Comparison of ENCODE assay signal across 15 mouse cellular contexts in genomic region chr5:108703754-108704626, GRCm38 (mm10). TPM values are rescaled to one million over a fixed set of nuclear protein-coding genes. Genes with fewer than 3 reads are reported as not detected.
DNase-seq lines count a peak whose midpoint lies in the region; ATAC-seq and TF ChIP-seq lines count a peak whose summit lies in the region.
"Had no signal": no experiment of that assay in that cellular context is flagged by ENCODE, and none has a peak within 500 bp of the region (broad histone marks: within the 10 kb centered on the region; RNA-seq: fewer than 3 reads in every experiment).

No protein-coding gene starts in this region.

- H3K9me3 ChIP-seq in lung, postnatal 0 days (ENCODE audit: low read length) = no peaks in the 10 kb centered on the region
- H3K9me3 ChIP-seq in hindbrain, embryonic 16.5 days (ENCODE audit: control insufficient read depth, low read length) = no peaks in the 10 kb centered on the region
- no peaks in the 10 kb centered on the region for H3K9me3 ChIP-seq in stomach, embryonic 16.5 days (replicated peaks; ENCODE audit: control insufficient read depth, low read length)
- H3K9me3 ChIP-seq: embryonic facial prominence, embryonic 13.5 days had no signal

- no peak overlapping the region for H3K27ac ChIP-seq in gastrocnemius, adult 2 months
- no peak overlapping the region for H3K27ac ChIP-seq in lung, postnatal 0 days (ENCODE audit: low read length)
- no peak overlapping the region for H3K27ac ChIP-seq in hindbrain, embryonic 16.5 days (ENCODE audit: low read depth, low read length)
- H3K27ac ChIP-seq in stomach, embryonic 16.5 days (ENCODE audit: low read length) = peak overlapping the region; percentile 12; the same call in 1 of the 2 replicates
- H3K27ac ChIP-seq: embryonic facial prominence, embryonic 13.5 days had no signal

- intact Hi-C loops in gastrocnemius, adult 2 months (cut with DNase I) = no loop called here

- DNase-seq in gastrocnemius, postnatal 25 days = peak; percentile 7
- no peak for DNase-seq in gastrocnemius, adult 2 months
- DNase-seq in lung, postnatal 0 days (ENCODE audit: low spot score) = peak; percentile 23
- DNase-seq in lung, postnatal 4 days = no peak
- no peak for DNase-seq in right cerebral cortex, postnatal 10 days (ENCODE audit: low spot score in 2 of 2)
- no peak for DNase-seq in MN1 (ENCODE audit: low spot score)
- DNase-seq: cerebellum, postnatal 14 days; forebrain, postnatal 0 days; gastrocnemius, postnatal 14 days; kidney, adult 18-20 months had no signal

- no peak overlapping the region for H3K4me3 ChIP-seq in gastrocnemius, adult 2 months
- H3K4me3 ChIP-seq in lung, postnatal 0 days (ENCODE audit: low read depth, low read length) = no peak overlapping the region
- no peak overlapping the region for H3K4me3 ChIP-seq in hindbrain, embryonic 16.5 days (ENCODE audit: low read length)
- no peak overlapping the region for H3K4me3 ChIP-seq in stomach, embryonic 16.5 days (replicated peaks; ENCODE audit: low read length)
- H3K4me3 ChIP-seq: embryonic facial prominence, embryonic 13.5 days had no signal

- H3K36me3 ChIP-seq in lung, postnatal 0 days (ENCODE audit: insufficient read depth, low read length) = peaks cover 13% of the 10 kb centered on the region
- 0 out of 2 replicates have a peak, but pooled peaks cover 3% of the 10 kb centered on the region for H3K36me3 ChIP-seq in hindbrain, embryonic 16.5 days (ENCODE audit: control insufficient read depth, insufficient read depth, low read length)
- H3K36me3 ChIP-seq in stomach, embryonic 16.5 days (ENCODE audit: control insufficient read depth, insufficient read depth, low read length) = peaks cover 7% of the 10 kb centered on the region; the same call in 1 of the 2 replicates

- H3K27me3 ChIP-seq in lung, postnatal 0 days (replicated peaks; ENCODE audit: insufficient read depth, low read length) = no peaks in the 10 kb centered on the region
- H3K27me3 ChIP-seq in hindbrain, embryonic 16.5 days (replicated peaks; ENCODE audit: control insufficient read depth, insufficient read depth, low read length) = no peaks in the 10 kb centered on the region
- no peaks in the 10 kb centered on the region for H3K27me3 ChIP-seq in stomach, embryonic 16.5 days (ENCODE audit: control insufficient read depth, insufficient read depth, low read length)
- H3K27me3 ChIP-seq: embryonic facial prominence, embryonic 13.5 days had no signal

- no peak overlapping the region for H3K4me2 ChIP-seq in lung, postnatal 0 days (replicated peaks; ENCODE audit: low read depth, low read length)
- H3K4me2 ChIP-seq in hindbrain, embryonic 16.5 days (ENCODE audit: low read length) = no peak overlapping the region
- no peak overlapping the region for H3K4me2 ChIP-seq in stomach, embryonic 16.5 days (ENCODE audit: low read depth, low read length)
- H3K4me2 ChIP-seq: embryonic facial prominence, embryonic 13.5 days had no signal

- ATAC-seq in lung, postnatal 0 days = peak; percentile 35; the same call in 1 of the 2 replicates
- 0 out of 2 replicates have a peak, but pooled peaks have one; percentile 12 for ATAC-seq in hindbrain, embryonic 16.5 days
- ATAC-seq in stomach, embryonic 16.5 days (ENCODE audit: insufficient read depth, low FRiP score) = peak; percentile 55; the same call in 1 of the 2 replicates
- ATAC-seq: activated CD4-positive, CD25-positive, alpha-beta regulatory T cell, adult 4 months; forebrain, postnatal 0 days had no signal

- no peak overlapping the region for H3K9ac ChIP-seq in lung, postnatal 0 days (replicated peaks; ENCODE audit: low read depth)
- H3K9ac ChIP-seq in hindbrain, embryonic 16.5 days (ENCODE audit: low read depth, low read length) = no peak overlapping the region
- no peak overlapping the region for H3K9ac ChIP-seq in stomach, embryonic 16.5 days (ENCODE audit: low read length)
- H3K9ac ChIP-seq: embryonic facial prominence, embryonic 13.5 days; forebrain, postnatal 0 days had no signal

- no peak for TF ChIP-seq EP300 in lung, postnatal 0 days (IDR thresholded peaks at IDR 0.05)

- WGBS in lung, postnatal 0 days = 69% methylated on average over 12 of the region's 12 CpGs
- 94% methylated on average over 12 of the region's 12 CpGs for WGBS in hindbrain, embryonic 16.5 days
- WGBS in stomach, embryonic 16.5 days = 68% methylated on average over 12 of the region's 12 CpGs

- peaks cover 6% of the 10 kb centered on the region; the same call in 1 of the 2 replicates for H3K4me1 ChIP-seq in lung, postnatal 0 days (ENCODE audit: insufficient read depth, low read depth, low read length)
- H3K4me1 ChIP-seq in hindbrain, embryonic 16.5 days (ENCODE audit: control insufficient read depth, insufficient read depth, low read depth, low read length) = peaks cover 2% of the 10 kb centered on the region; the same call in 1 of the 2 replicates
- H3K4me1 ChIP-seq in stomach, embryonic 16.5 days (ENCODE audit: control insufficient read depth, insufficient read depth, low read length) = peaks cover 6% of the 10 kb centered on the region

- TF ChIP-seq CTCF in gastrocnemius, adult 2 months (IDR thresholded peaks at IDR 0.05) = no peak
- no peak for TF ChIP-seq CTCF in lung, postnatal 0 days (IDR thresholded peaks at IDR 0.05)

RNA-seq across cellular contexts. Expression of gene Fgfrl1, which starts 11.8 kb away (rescaled TPM):
- 10 to 100 TPM; 35.9 to 38.6 TPM for total RNA-seq in gastrocnemius, postnatal 25 days (2021)
- 10 to 100 TPM; 18.0 to 45.2 TPM for total RNA-seq in gastrocnemius, adult 2 months (2021)
- polyA plus RNA-seq in lung, postnatal 0 days (2015; fragmentation: Nextera tagmentation; extraction: Ambion mirVana) = 15.8 and 17.4 TPM in 2 replicates
- polyA plus RNA-seq in hindbrain, embryonic 16.5 days (2015; fragmentation: Nextera tagmentation; extraction: Ambion mirVana) = 4.7 and 4.8 TPM in 2 replicates
- 7.8 and 11.7 TPM in 2 replicates for polyA plus RNA-seq in stomach, embryonic 16.5 days (2015; fragmentation: Nextera tagmentation; extraction: Ambion mirVana)
- polyA plus RNA-seq: activated CD4-positive, CD25-positive, alpha-beta regulatory T cell, adult 4 months had no signal

RNA-seq across cellular contexts. Expression of gene Slc26a1, which starts 28.6 kb away (rescaled TPM):
- total RNA-seq in gastrocnemius, postnatal 25 days (2021) = not detected
- not detected for total RNA-seq in gastrocnemius, adult 2 months (2021)
- 0.10 and 0.19 TPM in 2 replicates for polyA plus RNA-seq in lung, postnatal 0 days (2015; fragmentation: Nextera tagmentation; extraction: Ambion mirVana)
- polyA plus RNA-seq in hindbrain, embryonic 16.5 days (2015; fragmentation: Nextera tagmentation; extraction: Ambion mirVana) = 3.6 and 3.9 TPM in 2 replicates
- 1.8 and 3.0 TPM in 2 replicates for polyA plus RNA-seq in stomach, embryonic 16.5 days (2015; fragmentation: Nextera tagmentation; extraction: Ambion mirVana)
- total RNA-seq: gastrocnemius, postnatal 14 days had no signal
- polyA plus RNA-seq: large intestine, adult 2 months had no signal

RNA-seq across cellular contexts. Expression of gene Dgkq, which starts 34.5 kb away (rescaled TPM):
- 1 to 10 TPM; 4.7 to 5.0 TPM for total RNA-seq in gastrocnemius, postnatal 25 days (2021)
- total RNA-seq in gastrocnemius, adult 2 months (2021) = 1 to 10 TPM; 3.9 to 4.6 TPM
- polyA plus RNA-seq in lung, postnatal 0 days (2015; fragmentation: Nextera tagmentation; extraction: Ambion mirVana) = 5.9 and 6.3 TPM in 2 replicates
- polyA plus RNA-seq in hindbrain, embryonic 16.5 days (2015; fragmentation: Nextera tagmentation; extraction: Ambion mirVana) = 26.6 and 33.4 TPM in 2 replicates
- polyA plus RNA-seq in stomach, embryonic 16.5 days (2015; fragmentation: Nextera tagmentation; extraction: Ambion mirVana) = 10.7 and 14.5 TPM in 2 replicates

RNA-seq across cellular contexts. Expression of gene Idua, which starts 43.9 kb away (rescaled TPM):
- 1 to 10 TPM; 7.8 to 9.4 TPM for total RNA-seq in gastrocnemius, postnatal 25 days (2021)
- 10 to 100 TPM; 11.8 to 12.5 TPM for total RNA-seq in gastrocnemius, adult 2 months (2021)
- polyA plus RNA-seq in lung, postnatal 0 days (2015; fragmentation: Nextera tagmentation; extraction: Ambion mirVana) = 7.1 and 8.2 TPM in 2 replicates
- polyA plus RNA-seq in hindbrain, embryonic 16.5 days (2015; fragmentation: Nextera tagmentation; extraction: Ambion mirVana) = 13.3 and 13.7 TPM in 2 replicates
- polyA plus RNA-seq in stomach, embryonic 16.5 days (2015; fragmentation: Nextera tagmentation; extraction: Ambion mirVana) = 13.5 and 15.2 TPM in 2 replicates

Comparison
In these comparisons a context has a peak if more than half of its experiments do, and no peak if none do; other contexts are left out.
1. DNase-seq: peak in gastrocnemius, postnatal 25 days (single experiment) and lung, postnatal 0 days (single experiment); none in gastrocnemius, adult 2 months (single experiment), lung, postnatal 4 days (0 of 2), right cerebral cortex, postnatal 10 days (0 of 2) and MN1 (single experiment).
2. Peak in every context shown above with its lines, with median percentiles within 50 percentile points of each other: ATAC-seq.